Mouse (Mus musculus) testis, postnatal 10 days (tissue): ENCODE results near the gene Olfr1110.
"Not testable (repeated sequence)": the region's sequence is repeated elsewhere in the genome, so short reads cannot be mapped to it uniquely, and the experiment has no call there.

Experiments used
- DNase-seq: peaks from one replicate; pipeline ENCODE4 v3.0.0; 2021; ENCODE audit warnings: low spot score

The Olfr1110 gene

DNA sequence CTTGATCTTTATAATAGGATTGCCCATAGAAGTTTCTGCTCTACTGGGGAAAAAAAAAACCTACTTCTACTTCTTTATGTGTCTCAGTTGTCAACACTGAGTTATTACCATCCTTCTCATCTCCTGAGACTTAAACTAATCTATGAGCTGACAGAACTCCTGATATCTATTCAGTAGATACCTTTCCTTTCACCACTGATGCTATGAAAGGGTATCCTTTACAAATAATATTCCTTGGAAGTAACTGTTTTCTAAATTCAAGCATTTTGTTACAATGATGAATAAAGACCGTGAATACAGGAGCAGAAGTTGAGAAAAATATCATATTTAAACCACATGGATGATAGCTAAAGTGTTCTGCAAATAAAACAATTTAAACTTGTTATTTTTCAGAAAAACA lies at the start of gene Olfr1110:
Olfr1110 (minus strand) TSS at position 101 of the 400 bp plus-strand sequence.
- no peak for DNase-seq

GRCm38 (mm10) chr2:87187498-87187897 lies 47.4 kb upstream of the Olfr1110 start, which contains the start of gene Olfr1112:
Gene Olfr1112, plus strand, starts transcription at chr2:87187798.
- DNase-seq = no peak

GRCm38 (mm10) chr2:87167731-87168130 lies 27.6 kb upstream of the Olfr1110 start:
- DNase-seq = not testable (repeated sequence)

- no peak for DNase-seq
These were observed 12.4 kb upstream of the Olfr1110 start, which contains the start of gene Olfr1111 for GRCm38 (mm10) chr2:87152524-87152923. Gene Olfr1111, minus strand, starts transcription at chr2:87152624.

GRCm38 (mm10) chr2:87114467-87114866 lies 25.6 kb downstream of the Olfr1110 start, which contains the start of gene Olfr259:
Gene Olfr259, minus strand, starts transcription at chr2:87114567.
- no peak for DNase-seq

DNA sequence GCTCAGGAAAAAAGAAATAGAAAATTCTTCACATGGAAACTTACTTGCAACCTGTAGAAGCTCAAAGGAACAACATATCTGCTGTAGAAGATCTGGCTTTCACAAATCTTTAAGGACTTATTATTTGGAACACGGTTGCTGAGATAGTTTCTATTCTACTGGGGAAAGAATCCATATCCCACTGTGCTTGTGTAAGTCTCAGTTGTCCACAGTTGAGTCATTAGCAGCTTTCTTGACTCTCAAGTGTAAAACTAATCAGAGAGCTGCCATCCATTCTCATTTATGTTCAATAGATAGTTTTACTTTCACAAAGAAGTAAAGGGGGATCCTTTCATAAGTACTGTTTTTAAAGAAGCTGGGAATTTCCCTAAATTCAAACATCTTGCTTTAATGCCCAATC lies 44.2 kb downstream of the Olfr1110 start, which contains the start of gene Olfr1109:
Olfr1109 (minus strand) TSS at position 101 of the 400 bp plus-strand sequence.
- no peak for DNase-seq
